Mouse (Mus musculus) brain, adult 2 months (tissue): ENCODE data around the gene Eme1.
"Not testable (repeated sequence)": the region's sequence is repeated elsewhere in the genome, so short reads cannot be mapped to it uniquely, and the experiment has no call there.

Experiments used
- DNase-seq: peaks from one replicate; pipeline ENCODE4 v3.0.0; 2011; ENCODE audit warnings: low read depth, low spot score

Gene Eme1

DNA sequence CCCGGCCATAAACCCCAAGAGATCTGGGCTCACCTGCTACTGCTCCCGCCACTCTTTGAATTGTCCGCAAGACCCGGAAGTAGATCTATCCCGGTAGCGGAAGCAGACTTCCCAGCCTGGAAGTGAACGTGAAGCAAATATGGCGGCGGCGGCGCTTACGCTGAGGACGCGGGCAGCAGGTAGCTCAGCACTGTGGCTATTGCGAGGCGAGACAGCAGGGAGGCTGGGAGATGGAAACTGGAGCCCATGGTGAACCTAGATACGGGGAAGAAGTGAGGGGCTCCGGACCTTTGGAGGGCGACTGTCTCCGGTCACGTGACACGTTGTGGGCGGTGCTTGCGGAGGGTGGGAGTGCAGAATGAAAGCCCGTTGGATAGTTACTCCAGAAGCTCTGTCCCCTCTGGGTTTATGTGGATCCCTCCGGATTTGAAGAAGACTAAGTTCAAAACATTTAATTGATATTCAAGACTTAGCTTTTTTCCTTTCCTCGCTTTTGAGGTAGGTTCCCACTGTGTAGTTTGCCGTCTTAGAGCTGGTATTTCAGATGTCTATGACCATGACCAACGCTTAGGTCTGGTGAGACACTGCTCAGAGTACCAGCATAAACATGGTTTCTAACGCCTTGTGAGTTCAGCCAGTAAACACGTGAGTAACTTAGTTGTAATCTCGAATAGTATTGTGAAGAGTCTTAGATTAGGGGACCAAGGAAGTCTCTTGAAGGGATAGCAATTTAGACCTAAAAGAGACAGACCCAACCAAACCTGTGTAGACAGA, at the start of gene Eme1, which contains the start of gene Mrpl27:
Eme1 (minus strand) TSS at position 302 of the 774 bp plus-strand sequence.
Mrpl27 (plus strand) TSS at position 105 of the 774 bp plus-strand sequence.
- peak; percentile 90 for DNase-seq

DNA sequence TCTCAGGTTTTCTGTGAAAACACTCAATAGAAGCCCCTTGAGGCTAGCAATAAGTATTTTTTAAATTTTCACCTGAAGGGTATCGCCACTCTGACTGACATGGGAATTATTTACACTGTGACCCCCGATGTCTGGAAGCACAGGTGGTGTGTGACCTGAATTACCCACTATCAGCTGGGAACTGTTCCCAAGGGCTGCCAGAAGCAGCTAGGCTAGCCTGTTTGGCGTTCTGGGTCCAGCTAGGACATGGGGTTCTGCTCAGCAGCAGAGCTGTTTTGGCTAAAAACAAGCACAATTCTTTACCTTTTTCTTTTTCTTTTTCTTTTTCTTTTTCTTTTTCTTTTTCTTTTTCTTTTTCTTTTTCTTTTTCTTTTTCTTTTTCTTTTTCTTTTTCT, 48.4 kb upstream of the Eme1 start:
- DNase-seq, result peak; percentile 56

DNA sequence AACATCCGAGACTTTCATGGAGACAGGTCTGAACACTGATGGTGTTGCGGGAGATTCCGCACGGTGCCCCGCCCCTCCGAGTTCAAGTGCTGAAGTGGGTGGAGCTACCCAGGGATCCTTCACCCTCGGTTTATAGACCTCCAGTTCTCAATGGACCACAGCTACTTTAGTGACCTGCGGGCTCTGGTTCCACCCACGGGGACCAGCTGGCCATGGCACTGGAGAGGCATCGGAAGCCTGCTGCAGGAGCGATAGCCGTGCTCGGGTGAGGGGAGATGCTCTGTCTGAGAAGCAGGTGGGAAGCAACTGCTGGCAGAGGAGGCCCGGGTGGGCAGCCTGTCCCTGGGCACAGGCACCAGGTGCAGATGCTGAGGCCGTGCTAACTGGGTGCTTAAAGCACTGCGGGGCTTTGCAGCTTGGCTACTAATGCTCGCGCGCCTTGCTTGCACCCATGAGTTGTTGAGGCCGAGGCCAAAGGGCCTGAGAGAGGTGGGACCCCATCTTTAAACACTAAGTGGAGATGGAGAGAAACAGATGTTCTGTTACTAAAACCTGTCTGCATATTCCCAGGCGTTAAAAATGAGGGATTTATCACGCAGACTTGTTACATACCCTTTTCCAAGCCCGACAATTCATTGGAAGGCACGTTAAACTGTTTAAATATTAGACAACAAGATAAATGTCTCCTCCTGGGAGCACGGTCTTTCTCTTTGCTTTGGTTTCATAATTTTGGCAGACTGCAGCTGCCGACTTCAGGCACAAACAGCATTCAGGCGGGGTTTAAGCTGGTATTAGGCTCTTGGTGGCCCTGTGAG, 47.8 kb upstream of the Eme1 start:
- DNase-seq, result no peak

DNA sequence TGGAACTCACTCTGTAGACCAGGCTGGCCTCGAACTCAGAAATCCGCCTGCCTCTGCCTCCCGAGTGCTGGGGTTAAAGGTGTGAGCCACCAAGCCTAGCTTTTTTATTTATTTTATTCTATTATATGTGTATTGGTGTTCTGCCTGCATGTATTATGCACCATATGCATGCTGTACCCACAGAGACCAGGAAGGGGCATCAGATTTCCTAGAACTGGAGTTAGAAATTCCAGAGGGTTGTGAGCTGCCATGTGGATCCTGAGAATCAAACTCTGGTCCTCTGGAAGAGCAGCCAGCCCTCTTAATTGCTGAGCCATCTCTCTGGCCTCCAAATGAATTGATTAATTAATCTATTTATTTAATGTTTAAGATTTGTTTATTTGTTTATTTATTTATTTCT, 45.6 kb upstream of the Eme1 start:
- no peak for DNase-seq

DNA sequence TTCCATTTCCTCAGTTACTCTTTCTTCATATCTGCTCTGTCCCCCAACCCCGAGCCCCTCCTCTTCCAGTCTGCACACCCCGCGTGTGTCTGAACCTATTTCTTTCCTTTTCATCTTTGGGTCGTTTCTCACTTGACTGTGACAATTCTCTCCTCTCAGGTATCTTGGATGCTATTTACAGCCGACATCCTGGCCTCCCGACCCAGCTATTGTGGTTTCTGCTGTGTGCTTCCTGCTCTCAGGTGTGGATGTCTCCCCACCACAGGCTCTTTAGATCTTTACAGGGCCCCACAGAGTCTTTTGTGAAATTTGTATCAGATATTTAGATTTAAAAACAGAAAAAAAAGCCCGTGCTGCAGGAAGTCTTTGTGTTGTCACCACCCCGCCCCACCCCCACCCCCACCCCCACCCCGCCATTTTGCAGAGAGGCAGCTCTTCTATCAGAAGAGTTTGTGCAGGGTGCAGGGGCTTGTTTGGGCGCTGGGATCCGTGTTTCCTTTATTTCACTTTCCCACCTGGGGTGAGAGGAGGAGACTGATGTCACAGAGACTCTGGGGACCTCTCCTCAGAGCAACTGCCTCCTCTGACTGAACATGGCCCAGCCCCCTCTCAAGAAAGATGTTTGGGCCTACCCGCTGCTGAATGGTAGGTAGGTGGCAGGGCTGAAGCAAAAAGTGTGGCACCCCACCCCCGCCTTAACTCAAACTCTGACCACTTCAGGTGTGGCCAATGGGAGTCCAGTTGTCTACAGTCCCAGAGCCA, 44.1 kb upstream of the Eme1 start:
- DNase-seq, result no peak

DNA sequence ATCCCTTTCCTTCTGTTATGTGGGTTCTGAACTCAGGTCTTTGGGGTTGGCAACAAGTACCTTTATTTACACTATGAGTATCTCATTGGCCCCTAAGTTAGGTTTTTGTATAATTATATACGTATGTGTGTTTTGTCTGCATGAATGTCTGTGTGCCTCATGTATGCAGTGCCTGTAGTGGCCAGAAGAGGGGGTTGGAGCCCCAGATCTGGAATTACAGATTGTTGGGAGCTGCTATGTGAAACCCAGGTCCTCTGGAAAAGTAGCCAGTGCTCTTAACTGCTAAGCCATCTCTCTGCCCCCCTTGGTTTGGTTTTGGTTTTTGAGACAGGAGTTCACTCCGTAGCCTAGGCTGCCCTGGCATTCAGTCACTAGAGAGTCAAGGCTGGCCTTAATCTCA, 43.4 kb upstream of the Eme1 start:
- DNase-seq, result no peak

DNA sequence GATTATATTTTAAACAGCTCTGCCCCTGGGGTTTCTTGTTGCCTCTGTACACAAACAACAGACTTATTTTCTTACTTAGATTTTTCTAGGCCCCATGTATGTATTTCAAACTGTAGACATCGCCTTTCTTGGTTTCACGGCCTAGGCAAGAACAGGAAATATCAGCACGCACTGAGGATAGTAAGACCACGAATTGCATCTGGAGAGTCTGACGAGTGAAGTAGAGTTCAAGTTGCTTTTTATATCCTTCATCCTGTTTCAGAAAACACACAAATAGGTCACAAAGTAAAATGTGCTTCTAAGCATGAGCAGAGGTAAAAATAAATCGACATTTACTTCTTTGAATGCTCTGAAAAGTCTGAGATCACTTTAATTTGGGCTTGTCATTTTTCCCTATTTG, 41.7 kb upstream of the Eme1 start:
- no peak for DNase-seq

DNA sequence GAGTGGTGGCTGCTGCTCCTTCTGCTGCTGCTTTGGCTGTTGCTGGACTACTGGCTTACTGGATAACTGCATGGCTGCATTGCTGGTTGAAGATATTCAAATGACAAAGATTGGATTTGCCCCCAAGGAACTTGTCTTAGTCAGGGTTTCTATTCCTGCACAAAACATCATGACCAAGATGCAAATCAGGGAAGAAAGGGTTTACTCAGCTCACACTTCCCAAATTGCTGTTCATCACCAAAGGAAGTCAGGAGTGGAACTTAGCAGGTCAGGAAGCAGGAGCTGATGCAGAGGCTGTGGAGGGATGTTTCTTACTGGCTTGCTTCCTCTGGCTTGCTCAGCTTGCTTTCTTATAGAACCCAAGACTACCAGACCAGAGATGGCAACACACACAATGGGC, 38.7 kb upstream of the Eme1 start:
- DNase-seq, result not testable (repeated sequence)

DNA sequence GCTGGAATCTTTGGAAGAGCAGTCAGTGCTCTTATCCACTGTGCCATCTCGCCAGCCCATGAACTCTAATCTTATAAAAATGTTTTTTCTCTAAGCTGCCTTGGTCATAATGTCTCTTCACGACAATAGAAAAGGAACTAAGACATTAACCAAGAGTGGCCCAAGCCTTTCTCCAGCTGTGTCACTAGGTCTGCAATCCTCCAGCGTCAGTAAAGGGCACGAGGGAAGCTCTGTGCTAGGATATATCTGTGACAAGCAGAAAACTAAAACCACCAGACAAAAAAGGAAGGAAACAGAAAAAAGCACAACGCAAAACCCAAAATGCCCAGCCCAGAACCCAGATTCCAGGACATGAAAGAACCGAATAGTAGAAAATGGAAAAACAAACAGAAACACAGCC, 33.4 kb upstream of the Eme1 start:
- DNase-seq, result no peak

DNA sequence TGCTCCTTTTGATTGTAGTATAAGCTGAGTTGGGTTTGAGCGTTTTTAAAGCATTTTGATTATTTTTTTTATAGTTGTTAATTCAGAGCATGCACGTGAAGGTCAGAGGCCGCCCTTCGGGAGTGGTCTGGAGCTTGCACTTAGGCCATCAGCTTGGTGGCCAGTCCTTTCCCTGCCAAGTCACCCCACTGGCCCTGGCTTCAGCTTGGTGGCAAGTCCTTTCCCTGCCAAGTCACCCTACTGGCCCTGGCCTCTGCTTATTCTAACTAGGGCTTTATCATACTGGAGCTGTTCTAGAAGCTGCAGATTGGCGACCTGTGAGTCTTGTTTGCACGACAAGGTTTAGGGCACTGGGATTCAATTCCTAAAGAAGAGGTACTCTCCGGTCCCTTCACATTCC, 28.7 kb upstream of the Eme1 start:
- DNase-seq, result no peak

DNA sequence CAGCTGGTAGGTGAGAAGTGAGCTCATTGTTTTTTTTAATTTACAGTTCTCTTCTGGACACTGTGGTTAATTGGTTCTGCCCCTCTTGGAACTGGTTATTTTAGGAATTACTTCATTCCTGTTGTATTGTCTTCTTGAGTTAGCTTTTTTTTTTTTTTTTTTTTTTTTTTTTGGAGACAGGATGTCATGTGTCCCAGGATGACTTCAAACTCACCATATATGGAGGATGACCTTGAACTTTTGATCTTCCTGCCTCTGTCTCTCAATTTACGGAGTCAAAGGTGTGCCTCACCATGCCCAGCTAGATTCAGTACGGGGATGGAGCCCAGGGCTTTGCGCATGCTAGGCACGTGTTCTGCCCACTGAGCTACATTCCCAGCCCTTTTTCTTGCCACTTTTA, 27.9 kb upstream of the Eme1 start:
- DNase-seq, result no peak

DNA sequence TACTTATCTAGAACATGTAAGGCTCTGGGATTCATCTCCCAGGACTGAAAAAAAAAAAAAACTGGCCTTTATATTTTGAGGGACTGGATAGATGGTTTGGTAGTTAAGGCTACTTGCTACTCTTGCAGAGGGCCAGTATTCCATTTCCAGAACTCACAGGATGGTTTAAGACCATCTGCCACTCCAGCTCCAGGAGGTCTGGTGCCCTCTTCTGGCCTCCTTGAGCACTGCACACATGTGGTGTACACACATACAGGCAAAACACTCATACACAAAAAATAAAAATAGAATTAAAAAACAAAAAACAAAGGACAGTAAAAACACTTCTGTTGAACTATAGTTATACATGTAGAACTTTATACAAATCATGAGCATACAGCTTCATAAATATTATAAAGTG, 26.9 kb upstream of the Eme1 start:
- no peak for DNase-seq

DNA sequence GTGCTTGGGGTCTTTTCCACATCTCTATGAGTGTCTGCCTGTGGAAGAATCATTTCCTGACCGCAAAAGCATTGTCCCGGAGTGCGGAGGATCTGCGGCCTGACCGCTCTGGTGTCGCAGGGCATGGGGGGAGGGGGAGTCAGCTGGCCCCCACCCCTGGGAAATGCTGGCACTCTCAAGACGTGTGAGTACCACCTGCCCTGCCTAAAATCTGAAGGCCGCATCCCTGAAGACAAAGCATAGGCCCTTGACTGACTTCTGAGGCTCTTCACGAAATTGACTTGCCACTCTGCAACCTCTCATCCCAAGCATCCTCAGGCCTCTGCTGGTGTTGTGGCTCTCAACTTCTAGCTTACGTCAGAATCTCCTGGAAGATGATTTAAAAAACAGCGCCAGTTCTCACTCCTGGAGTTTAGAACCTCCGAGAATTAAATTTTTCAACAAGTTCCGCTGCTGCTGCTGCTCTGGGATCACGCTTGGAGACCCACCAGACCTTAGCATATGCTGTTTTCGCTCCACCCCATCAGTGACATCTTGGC, 23.9 kb upstream of the Eme1 start:
- DNase-seq, result peak; percentile 68

DNA sequence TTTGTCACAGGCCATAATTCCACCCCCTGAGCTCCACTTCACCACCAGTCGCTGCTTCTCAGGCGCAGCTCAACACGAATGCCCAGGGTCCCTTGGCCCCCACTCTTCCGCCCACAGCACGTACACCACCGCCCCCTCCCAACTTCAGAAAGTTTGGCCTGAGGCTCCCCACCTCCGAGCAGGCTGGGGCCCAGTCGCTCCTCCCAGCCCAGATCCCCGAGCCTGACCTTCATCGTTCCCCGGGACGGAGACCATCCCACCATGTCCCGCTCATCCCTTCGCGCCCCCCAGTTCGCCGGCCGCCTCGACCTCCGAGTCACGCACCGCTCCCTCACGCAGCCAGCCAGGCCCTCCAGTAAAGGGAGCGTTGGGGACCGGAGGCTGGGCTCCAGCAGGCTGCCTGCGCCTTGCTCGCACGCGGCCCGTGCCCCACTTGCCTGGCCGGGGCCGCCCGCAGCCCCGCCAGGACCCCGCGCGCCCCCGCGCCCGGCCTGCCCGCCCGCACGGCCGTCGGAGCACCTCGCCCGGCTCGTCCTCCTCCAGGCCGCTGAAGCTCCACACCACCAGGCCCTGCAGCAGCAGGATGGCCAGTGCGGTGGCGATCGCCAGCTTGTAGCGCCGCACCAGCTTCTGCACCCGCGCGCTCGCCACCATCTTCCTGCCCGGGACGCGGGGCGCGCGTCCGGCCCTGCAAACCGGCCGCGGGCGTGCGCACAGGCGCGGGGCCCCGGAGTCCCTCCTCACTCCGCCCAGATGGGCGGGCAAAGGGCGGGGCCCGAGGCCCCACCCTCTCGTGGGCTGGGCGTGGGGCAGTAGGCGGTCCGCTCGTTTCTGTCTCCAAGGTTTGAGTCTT, 23.2 kb upstream of the Eme1 start, which contains the start of gene Xylt2:
Xylt2 (minus strand) TSS at position 762 of the 853 bp plus-strand sequence.
- DNase-seq, result peak; percentile 95

DNA sequence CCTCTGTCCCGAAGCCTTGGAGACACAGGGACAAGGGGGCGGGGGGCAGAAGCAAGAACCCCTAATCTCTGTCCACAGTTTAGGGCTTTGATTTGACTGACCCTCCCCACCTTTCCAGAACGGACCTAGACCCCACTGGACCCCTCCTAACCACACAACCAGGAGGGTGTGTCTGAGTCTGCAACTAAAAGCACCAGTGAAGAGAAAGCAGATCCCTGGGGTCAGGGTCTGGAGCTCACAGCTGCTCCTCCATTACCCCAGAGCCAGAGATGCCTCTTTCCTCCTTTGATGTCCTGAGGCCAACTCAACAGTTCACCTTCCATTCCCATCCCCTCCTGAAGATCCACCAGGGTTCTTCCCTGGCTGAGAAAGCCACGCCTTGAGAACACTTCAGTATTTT, 22.5 kb upstream of the Eme1 start:
- no peak for DNase-seq

DNA sequence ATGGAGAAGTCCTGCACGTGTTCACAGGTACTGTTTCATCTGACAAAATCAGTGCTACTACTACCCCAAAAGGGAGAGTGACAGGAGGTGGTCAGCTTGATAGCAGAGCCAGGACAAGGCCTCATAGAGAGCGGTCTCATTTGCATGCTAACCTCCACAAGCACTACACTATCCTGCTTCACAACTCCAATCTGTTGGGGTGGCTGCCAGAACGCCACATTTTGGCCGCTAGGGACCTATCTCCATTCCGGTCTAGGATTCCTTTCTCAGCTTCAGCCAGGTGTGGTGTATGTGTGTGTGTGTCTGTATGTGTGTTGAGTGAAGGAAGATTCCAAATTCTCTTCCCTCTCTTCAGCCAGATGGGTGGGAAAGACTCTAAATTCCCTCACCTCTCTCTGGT, 21.7 kb upstream of the Eme1 start:
- DNase-seq, result peak; percentile 45

DNA sequence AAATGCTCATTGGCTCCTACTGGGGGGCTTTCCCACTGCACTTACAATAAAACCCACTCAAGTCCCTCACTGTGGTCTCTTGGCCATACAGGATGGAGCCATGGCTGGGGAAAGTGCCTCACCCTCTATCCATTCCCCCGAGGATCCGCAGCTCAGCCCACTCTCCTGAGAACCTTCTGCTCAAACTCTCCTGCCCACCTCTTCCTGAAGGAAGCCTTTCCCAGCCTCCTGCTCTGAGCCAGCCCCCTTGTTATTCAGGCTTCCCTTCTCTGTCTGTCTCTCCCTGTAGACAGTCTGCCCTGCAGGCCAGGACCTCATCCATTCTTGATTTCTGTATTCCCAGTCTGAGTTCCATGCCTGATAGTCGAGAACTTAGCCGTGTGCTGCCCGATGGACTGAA, 21.2 kb upstream of the Eme1 start:
- peak; percentile 63 for DNase-seq

DNA sequence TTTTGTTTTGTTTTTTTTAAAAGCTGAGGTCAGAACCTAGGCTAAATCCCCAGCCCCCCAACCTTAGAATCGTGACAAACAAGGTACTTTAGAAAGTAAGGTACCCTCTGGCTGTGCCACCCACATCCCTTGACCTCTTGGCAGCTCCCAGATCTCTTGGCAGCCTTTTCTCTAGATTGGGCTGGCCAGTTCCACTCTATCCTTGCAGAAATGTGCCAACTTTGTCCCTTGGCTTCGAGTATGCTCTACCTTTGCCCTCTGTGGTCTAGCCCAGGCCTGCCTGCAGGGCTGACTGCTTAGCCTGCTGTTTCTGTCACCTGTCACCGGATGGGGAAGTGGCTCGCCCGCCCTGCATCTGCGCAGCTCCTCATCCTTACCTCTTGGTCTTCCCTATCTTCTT, 11.5 kb upstream of the Eme1 start:
- DNase-seq, result no peak

DNA sequence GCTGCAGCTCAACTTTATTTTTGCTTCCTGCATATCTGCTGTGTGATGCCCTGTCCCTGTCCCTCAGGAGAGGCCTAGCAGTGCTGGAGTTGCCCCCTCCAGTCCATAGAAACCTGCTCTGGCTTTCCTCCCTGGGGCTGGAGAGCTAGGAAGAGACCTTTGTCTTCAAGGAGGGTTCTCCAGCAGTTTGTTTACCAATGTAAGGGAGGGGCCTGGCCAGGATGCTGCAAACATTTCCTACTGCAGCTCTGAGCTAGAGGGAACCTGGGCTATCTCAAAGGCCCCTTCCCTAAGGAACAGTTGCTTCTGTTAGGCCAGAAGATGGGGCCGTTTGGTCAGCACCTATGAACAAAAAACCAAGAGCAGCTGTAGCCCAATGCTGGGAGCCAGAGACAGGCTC, 7.6 kb upstream of the Eme1 start:
- DNase-seq, result no peak

DNA sequence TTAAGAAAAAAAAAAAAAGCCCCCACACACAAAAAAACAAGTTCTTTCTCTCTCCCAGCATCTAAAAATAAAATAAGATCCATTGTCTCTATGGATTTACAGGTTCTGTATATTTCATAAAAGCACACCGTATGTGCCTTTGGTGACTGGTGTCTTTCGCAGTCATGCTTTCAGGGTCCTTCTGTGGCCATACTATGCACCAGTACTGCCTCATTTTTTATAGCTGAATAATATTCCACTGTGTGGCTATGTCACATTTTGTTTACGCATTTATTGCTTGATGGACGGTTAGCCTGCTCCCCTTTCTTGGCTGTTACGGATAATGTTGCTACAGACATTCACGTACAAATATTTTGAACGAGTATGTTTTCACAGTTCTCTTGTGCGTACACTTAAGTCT, 791 bp downstream of the Eme1 start:
- DNase-seq, result no peak

DNA sequence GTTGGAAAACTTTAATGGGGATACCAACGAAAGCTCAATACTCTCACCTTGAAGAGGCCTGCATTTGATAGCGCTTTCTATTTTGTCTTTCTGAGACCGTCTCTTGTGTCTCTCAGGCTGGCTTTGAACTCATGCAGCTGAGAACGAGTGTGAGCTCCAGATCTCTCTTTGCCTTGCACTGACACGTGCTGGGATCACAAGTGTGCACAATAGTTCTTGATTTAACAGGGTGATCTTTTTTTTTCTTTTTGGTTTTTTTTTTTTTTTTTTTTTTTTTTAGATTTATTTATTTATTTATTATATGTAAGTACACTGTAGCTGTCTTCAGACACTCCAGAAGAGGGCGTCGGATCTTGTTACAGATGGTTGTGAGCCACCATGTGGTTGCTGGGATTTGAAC, 2.5 kb downstream of the Eme1 start:
- DNase-seq, result not testable (repeated sequence)
